Mouse (Mus musculus) ovary, postnatal 36 days (tissue): Measurements from ENCODE around the gene Gemin5.

Source experiments
- DNase-seq: peaks from one replicate; pipeline ENCODE4 v3.0.0; 2022; ENCODE audit warnings: low spot score, mixed read lengths

The Gemin5 gene

GRCm38 (mm10) chr11:58171459-58172091 lies 3.2 kb upstream of the Gemin5 start, which contains the start of gene Mrpl22:
Gene Mrpl22, plus strand, starts transcription at chr11:58171661.
- DNase-seq: peak; percentile 94

GRCm38 (mm10) chr11:58169666-58170065 lies 1.3 kb upstream of the Gemin5 start:
- DNase-seq: no peak

GRCm38 (mm10) chr11:58167822-58168166 lies 545 bp downstream of the Gemin5 start:
- no peak for DNase-seq

- DNase-seq: no peak
Observed at GRCm38 (mm10) chr11:58165072-58165471, 3.3 kb downstream of the Gemin5 start.

GRCm38 (mm10) chr11:58156871-58157270 lies 11.5 kb downstream of the Gemin5 start:
- DNase-seq: no peak

- no peak for DNase-seq
Observed at GRCm38 (mm10) chr11:58155458-58155857, 12.9 kb downstream of the Gemin5 start.

- peak; percentile 47 for DNase-seq
Observed at GRCm38 (mm10) chr11:58146241-58146640, 22.1 kb downstream of the Gemin5 start.

- no peak for DNase-seq
Observed at GRCm38 (mm10) chr11:58143704-58144426, 24.5 kb downstream of the Gemin5 start.

- no peak for DNase-seq
Observed at GRCm38 (mm10) chr11:58139466-58139865, 28.9 kb downstream of the Gemin5 start.

- no peak for DNase-seq
Observed at GRCm38 (mm10) chr11:58138821-58139220, 29.5 kb downstream of the Gemin5 start.

GRCm38 (mm10) chr11:58136677-58137076 lies 31.7 kb downstream of the Gemin5 start:
- no peak for DNase-seq

GRCm38 (mm10) chr11:58135296-58135695 lies 33.0 kb downstream of the Gemin5 start:
- DNase-seq: no peak

GRCm38 (mm10) chr11:58134869-58135268 lies 33.5 kb downstream of the Gemin5 start:
- DNase-seq: no peak

- no peak for DNase-seq
Observed at GRCm38 (mm10) chr11:58132026-58132425, 36.3 kb downstream of the Gemin5 start.

GRCm38 (mm10) chr11:58129302-58129843 lies 39.0 kb downstream of the Gemin5 start:
- DNase-seq: no peak

GRCm38 (mm10) chr11:58127544-58127943 lies 40.8 kb downstream of the Gemin5 start:
- DNase-seq: no peak

GRCm38 (mm10) chr11:58126397-58127160 lies 41.8 kb downstream of the Gemin5 start:
- peak; percentile 75 for DNase-seq

- no peak for DNase-seq
Observed at GRCm38 (mm10) chr11:58125021-58125420, 43.3 kb downstream of the Gemin5 start.

- no peak for DNase-seq
Observed at GRCm38 (mm10) chr11:58123711-58124110, 44.6 kb downstream of the Gemin5 start.

- DNase-seq: no peak
Observed at GRCm38 (mm10) chr11:58121351-58121750, 47.0 kb downstream of the Gemin5 start.

- no peak for DNase-seq
Observed at GRCm38 (mm10) chr11:58120655-58121054, 47.7 kb downstream of the Gemin5 start.

GRCm38 (mm10) chr11:58117044-58117652 lies 51.2 kb downstream of the Gemin5 start:
- DNase-seq: no peak
